Mouse (Mus musculus): ENCODE measurements around the gene Cfap77.

Cfap77 gene

GRCm38 (mm10) chr2:28997161-28997834 is 57.6 kb downstream of the Cfap77 start:
- peak; percentile 42 for DNase-seq (ENCODE audit: low spot score)

- DNase-seq (ENCODE audit: low spot score) = peak; percentile 24
Observed at GRCm38 (mm10) chr2:28995436-28995835, 59.4 kb downstream of the Cfap77 start.

- no peak for DNase-seq (ENCODE audit: low spot score)
Observed at GRCm38 (mm10) chr2:28994014-28994413, 60.9 kb downstream of the Cfap77 start.

GRCm38 (mm10) chr2:28988781-28989180 is 66.1 kb downstream of the Cfap77 start:
- no peak for DNase-seq (ENCODE audit: low spot score)

GRCm38 (mm10) chr2:28980080-28980910 is 74.6 kb downstream of the Cfap77 start:
- peak; percentile 18 for DNase-seq (ENCODE audit: low spot score)

- DNase-seq (ENCODE audit: low spot score) = no peak
Observed at GRCm38 (mm10) chr2:28978461-28978860, 76.4 kb downstream of the Cfap77 start.

GRCm38 (mm10) chr2:28976635-28977034 is 78.2 kb downstream of the Cfap77 start:
- peak; percentile 85 for DNase-seq (ENCODE audit: low spot score)

GRCm38 (mm10) chr2:28975604-28976003 is 79.3 kb downstream of the Cfap77 start:
- DNase-seq (ENCODE audit: low spot score) = no peak

- no peak for DNase-seq (ENCODE audit: low spot score)
Observed at GRCm38 (mm10) chr2:28974520-28974919, 80.3 kb downstream of the Cfap77 start.

GRCm38 (mm10) chr2:28973832-28974450 is 80.9 kb downstream of the Cfap77 start:
- peak; percentile 71 for DNase-seq (ENCODE audit: low spot score)

GRCm38 (mm10) chr2:28970424-28970823 is 84.4 kb downstream of the Cfap77 start:
- no peak for DNase-seq (ENCODE audit: low spot score)

- DNase-seq (ENCODE audit: low spot score) = no peak
Observed at GRCm38 (mm10) chr2:28968278-28968677, 86.6 kb downstream of the Cfap77 start.

GRCm38 (mm10) chr2:28966151-28966795 is 88.6 kb downstream of the Cfap77 start:
- DNase-seq (ENCODE audit: low spot score) = peak; percentile 53

- DNase-seq (ENCODE audit: low spot score) = no peak
Observed at GRCm38 (mm10) chr2:28963565-28963964, 91.3 kb downstream of the Cfap77 start.

- DNase-seq (ENCODE audit: low spot score) = no peak
Observed at GRCm38 (mm10) chr2:28961636-28962035, 93.2 kb downstream of the Cfap77 start.

GRCm38 (mm10) chr2:28961024-28961585 is 93.8 kb downstream of the Cfap77 start:
- DNase-seq (ENCODE audit: low spot score) = no peak

- DNase-seq (ENCODE audit: low spot score) = no peak
Observed at GRCm38 (mm10) chr2:28956874-28957273, 98.0 kb downstream of the Cfap77 start.

GRCm38 (mm10) chr2:28954595-28954994 is 100.3 kb downstream of the Cfap77 start:
- peak; percentile 84 for DNase-seq (ENCODE audit: low spot score)

- no peak for DNase-seq (ENCODE audit: low spot score)
Observed at GRCm38 (mm10) chr2:28952981-28953380, 101.9 kb downstream of the Cfap77 start.

- no peak for DNase-seq (ENCODE audit: low spot score)
Observed at GRCm38 (mm10) chr2:28946312-28946711, 108.6 kb downstream of the Cfap77 start.

GRCm38 (mm10) chr2:28945388-28945787 is 109.5 kb downstream of the Cfap77 start:
- no peak for DNase-seq (ENCODE audit: low spot score)

Measured in retina, embryonic 14.5 days (tissue).